Mouse (Mus musculus): Measurements from ENCODE around the gene Acvrl1. TPM values are rescaled to one million over a fixed set of nuclear protein-coding genes. Genes with fewer than 3 reads are reported as not detected.

The Acvrl1 gene
- polyA plus RNA-seq, 1 experiment from 2014 or later, result 4.4 TPM

GRCm38 (mm10) chr15:101118399-101119125 is 9.8 kb upstream of the Acvrl1 start:
- Histone ChIP-seq H3K4me2 (ENCODE audit: low read length) (no peak overlapping the region), H3K36me3 (ENCODE audit: control insufficient read depth, insufficient read depth, low read length) (no peaks in the 10 kb centered on the region), H3K9me3 (ENCODE audit: control insufficient read depth, low read length) (no peaks in the 10 kb centered on the region), H3K4me1 (ENCODE audit: control insufficient read depth, insufficient read depth, low read length) (no peaks in the 10 kb centered on the region), H3K4me3 (replicated peaks; ENCODE audit: low read depth, low read length) (no peak overlapping the region), H3K27me3 (ENCODE audit: control insufficient read depth, insufficient read depth, low read length) (no peaks in the 10 kb centered on the region), H3K9ac (replicated peaks; ENCODE audit: low read length) (no peak overlapping the region), H3K27ac (replicated peaks; ENCODE audit: low read depth, low read length) (no peak overlapping the region)
- ATAC-seq (ENCODE audit: low FRiP score, low TSS enrichment) (no peak), DNase-seq (peak; percentile 70)
- 63% methylated on average over 14 of the region's 14 CpGs for WGBS

- no peaks in the 10 kb centered on the region for H3K9me3 ChIP-seq (ENCODE audit: control insufficient read depth, low read length)
- H3K27me3 ChIP-seq (ENCODE audit: control insufficient read depth, insufficient read depth, low read length), result no peaks in the 10 kb centered on the region
- no peak overlapping the region for H3K4me3 ChIP-seq (replicated peaks; ENCODE audit: low read depth, low read length)
- DNase-seq, result no peak
- H3K27ac ChIP-seq (replicated peaks; ENCODE audit: low read depth, low read length), result no peak overlapping the region
- H3K36me3 ChIP-seq (ENCODE audit: control insufficient read depth, insufficient read depth, low read length), result no peaks in the 10 kb centered on the region
- ATAC-seq (ENCODE audit: low FRiP score, low TSS enrichment), result no peak
- no peaks in the 10 kb centered on the region for H3K4me1 ChIP-seq (ENCODE audit: control insufficient read depth, insufficient read depth, low read length)
- H3K9ac ChIP-seq (replicated peaks; ENCODE audit: low read length), result no peak overlapping the region
- whole genome bisulfite sequencing, result 74% methylated on average over 9 of the region's 9 CpGs
- no peak overlapping the region for H3K4me2 ChIP-seq (ENCODE audit: low read length)
Observed at GRCm38 (mm10) chr15:101121411-101122289, 6.7 kb upstream of the Acvrl1 start.

- no peak for ATAC-seq (ENCODE audit: low FRiP score, low TSS enrichment)
Observed at GRCm38 (mm10) chr15:101122290-101122589, 6.1 kb upstream of the Acvrl1 start.

GRCm38 (mm10) chr15:101123202-101123601 is 5.1 kb upstream of the Acvrl1 start:
- Histone ChIP-seq H3K9ac (replicated peaks; ENCODE audit: low read length) (no peak overlapping the region), H3K4me3 (replicated peaks; ENCODE audit: low read depth, low read length) (no peak overlapping the region), H3K4me2 (ENCODE audit: low read length) (no peak overlapping the region), H3K4me1 (ENCODE audit: control insufficient read depth, insufficient read depth, low read length) (no peaks in the 10 kb centered on the region), H3K27ac (replicated peaks; ENCODE audit: low read depth, low read length) (no peak overlapping the region), H3K36me3 (ENCODE audit: control insufficient read depth, insufficient read depth, low read length) (no peaks in the 10 kb centered on the region), H3K27me3 (ENCODE audit: control insufficient read depth, insufficient read depth, low read length) (peaks cover 4% of the 10 kb centered on the region), H3K9me3 (ENCODE audit: control insufficient read depth, low read length) (no peaks in the 10 kb centered on the region)
- DNase-seq (no peak), ATAC-seq (ENCODE audit: low FRiP score, low TSS enrichment) (no peak)
- 34% methylated on average over 4 of the region's 4 CpGs for WGBS

More at GRCm38 (mm10) chr15:101122290-101122589, 6.1 kb upstream of the Acvrl1 start:
- Histone ChIP-seq H3K27me3 (ENCODE audit: control insufficient read depth, insufficient read depth, low read length) (no peaks in the 10 kb centered on the region; the same call in 1 of the 2 replicates), H3K36me3 (ENCODE audit: control insufficient read depth, insufficient read depth, low read length) (no peaks in the 10 kb centered on the region), H3K4me3 (replicated peaks; ENCODE audit: low read depth, low read length) (no peak overlapping the region), H3K4me1 (ENCODE audit: control insufficient read depth, insufficient read depth, low read length) (no peaks in the 10 kb centered on the region), H3K27ac (replicated peaks; ENCODE audit: low read depth, low read length) (no peak overlapping the region), H3K9ac (replicated peaks; ENCODE audit: low read length) (no peak overlapping the region), H3K9me3 (ENCODE audit: control insufficient read depth, low read length) (no peaks in the 10 kb centered on the region), H3K4me2 (ENCODE audit: low read length) (no peak overlapping the region)
- 34% methylated on average over 2 of the region's 2 CpGs for WGBS
- no peak for DNase-seq

- peaks cover 6% of the 10 kb centered on the region; the same call in 1 of the 2 replicates for H3K4me1 ChIP-seq (ENCODE audit: control insufficient read depth, insufficient read depth, low read length)
- no peaks in the 10 kb centered on the region for H3K36me3 ChIP-seq (ENCODE audit: control insufficient read depth, insufficient read depth, low read length)
- DNase-seq (no peak), ATAC-seq (ENCODE audit: low FRiP score, low TSS enrichment) (no peak)
- no peaks in the 10 kb centered on the region for H3K9me3 ChIP-seq (ENCODE audit: control insufficient read depth, low read length)
- no peak overlapping the region for H3K27ac ChIP-seq (replicated peaks; ENCODE audit: low read depth, low read length)
- no peak overlapping the region for H3K9ac ChIP-seq (replicated peaks; ENCODE audit: low read length)
- H3K4me2 ChIP-seq (ENCODE audit: low read length), result no peak overlapping the region
- WGBS, result 91% methylated on average over 6 of the region's 6 CpGs
- H3K4me3 ChIP-seq (replicated peaks; ENCODE audit: low read depth, low read length), result no peak overlapping the region
- peaks cover 26% of the 10 kb centered on the region for H3K27me3 ChIP-seq (ENCODE audit: control insufficient read depth, insufficient read depth, low read length)
Observed at GRCm38 (mm10) chr15:101125561-101125960, 2.8 kb upstream of the Acvrl1 start.

- H3K4me1 ChIP-seq (ENCODE audit: control insufficient read depth, insufficient read depth, low read length), result peaks cover 12% of the 10 kb centered on the region
- DNase-seq, result no peak
- no peaks in the 10 kb centered on the region for H3K9me3 ChIP-seq (ENCODE audit: control insufficient read depth, low read length)
- H3K27ac ChIP-seq (replicated peaks; ENCODE audit: low read depth, low read length), result no peak overlapping the region
- WGBS, result 76% methylated on average over 12 of the region's 12 CpGs
- no peaks in the 10 kb centered on the region for H3K36me3 ChIP-seq (ENCODE audit: control insufficient read depth, insufficient read depth, low read length)
- no peak for ATAC-seq (ENCODE audit: low FRiP score, low TSS enrichment)
- H3K27me3 ChIP-seq (ENCODE audit: control insufficient read depth, insufficient read depth, low read length), result peaks cover 31% of the 10 kb centered on the region
- H3K9ac ChIP-seq (replicated peaks; ENCODE audit: low read length), result no peak overlapping the region
- H3K4me3 ChIP-seq (replicated peaks; ENCODE audit: low read depth, low read length), result no peak overlapping the region
- H3K4me2 ChIP-seq (ENCODE audit: low read length), result no peak overlapping the region
Observed at GRCm38 (mm10) chr15:101126876-101127544, 1.3 kb upstream of the Acvrl1 start.

- no peak for ATAC-seq (ENCODE audit: low FRiP score, low TSS enrichment)
- Histone ChIP-seq H3K9me3 (ENCODE audit: control insufficient read depth, low read length) (no peaks in the 10 kb centered on the region), H3K27ac (replicated peaks; ENCODE audit: low read depth, low read length) (no peak overlapping the region), H3K4me3 (replicated peaks; ENCODE audit: low read depth, low read length) (no peak overlapping the region), H3K9ac (replicated peaks; ENCODE audit: low read length) (no peak overlapping the region), H3K4me2 (ENCODE audit: low read length) (no peak overlapping the region), H3K36me3 (ENCODE audit: control insufficient read depth, insufficient read depth, low read length) (no peaks in the 10 kb centered on the region), H3K4me1 (ENCODE audit: control insufficient read depth, insufficient read depth, low read length) (peaks cover 12% of the 10 kb centered on the region), H3K27me3 (ENCODE audit: control insufficient read depth, insufficient read depth, low read length) (peaks cover 31% of the 10 kb centered on the region)
- WGBS, result 33% methylated on average over 5 of the region's 5 CpGs
- no peak for DNase-seq
Observed at GRCm38 (mm10) chr15:101129412-101129811, 1.1 kb downstream of the Acvrl1 start.

- DNase-seq, result no peak
- Histone ChIP-seq H3K4me3 (replicated peaks; ENCODE audit: low read depth, low read length) (no peak overlapping the region), H3K27me3 (ENCODE audit: control insufficient read depth, insufficient read depth, low read length) (peaks cover 36% of the 10 kb centered on the region), H3K27ac (replicated peaks; ENCODE audit: low read depth, low read length) (no peak overlapping the region), H3K9me3 (ENCODE audit: control insufficient read depth, low read length) (no peaks in the 10 kb centered on the region), H3K36me3 (ENCODE audit: control insufficient read depth, insufficient read depth, low read length) (no peaks in the 10 kb centered on the region), H3K4me1 (ENCODE audit: control insufficient read depth, insufficient read depth, low read length) (peaks cover 12% of the 10 kb centered on the region), H3K9ac (replicated peaks; ENCODE audit: low read length) (no peak overlapping the region), H3K4me2 (ENCODE audit: low read length) (no peak overlapping the region)
- no peak for ATAC-seq (ENCODE audit: low FRiP score, low TSS enrichment)
- WGBS, result 41% methylated on average over 11 of the region's 11 CpGs
Observed at GRCm38 (mm10) chr15:101131498-101131897, 3.2 kb downstream of the Acvrl1 start.
